Mouse (Mus musculus) ES-E14 (cell line): ENCODE data around the gene Tmem62. TPM values are rescaled to one million over a fixed set of nuclear protein-coding genes. Genes with fewer than 3 reads are reported as not detected.

Experiments used
- DNase-seq: peaks from one replicate; pipeline ENCODE4 v3.0.0-alpha.2; 2013; ENCODE audit warnings: low read depth, low spot score
- H3K27ac ChIP-seq: 2 replicates; pipeline ENCODE4 v1.5.1; 2012; ENCODE audit warnings: low read depth, mild to moderate bottlenecking, low read length, moderate library complexity, mixed read lengths; ENCODE audit not compliant: poor library complexity, insufficient read depth, severe bottlenecking
- H3K36me3 ChIP-seq: 2 replicates; pipeline ENCODE4 v1.6.1; 2012; ENCODE audit warnings: mild to moderate bottlenecking, low read length, moderate library complexity, mixed read lengths; ENCODE audit not compliant: control insufficient read depth, poor library complexity, insufficient read depth, severe bottlenecking
- H3K4me1 ChIP-seq, 2 experiments: fragments of 150-350 bp in 1 of 2; sonication (generic) in 1 of 2; 2 replicates each; pipeline ENCODE4 v1.6.1; 2012; ENCODE audit warnings: low read length in 2 of 2, mild to moderate bottlenecking in 1 of 2, mixed read lengths in 1 of 2; ENCODE audit not compliant: control insufficient read depth in 2 of 2, insufficient read depth in 2 of 2, poor library complexity in 1 of 2
- H3K4me3 ChIP-seq, 2 experiments: fragments of 150-350 bp in 1 of 2; sonication (generic) in 1 of 2; 2 replicates each; pipeline ENCODE4 v1.5.1; 2012; ENCODE audit warnings: low read length in 2 of 2, low read depth in 1 of 2, mild to moderate bottlenecking in 1 of 2, mixed read lengths in 1 of 2; ENCODE audit not compliant: insufficient read depth in 1 of 2, poor library complexity in 1 of 2, severe bottlenecking in 1 of 2
- H3K9ac ChIP-seq: 2 replicates; pipeline ENCODE4 v1.6.1; 2012; ENCODE audit warnings: low read depth, mild to moderate bottlenecking, low read length, mixed read lengths; ENCODE audit not compliant: poor library complexity, insufficient read depth, severe bottlenecking
- H3K9me3 ChIP-seq: fragments of 150-350 bp; sonication (generic); 2 replicates; pipeline ENCODE4 v1.6.1; 2012; ENCODE audit warnings: low read depth, mild to moderate bottlenecking, low read length; ENCODE audit not compliant: control insufficient read depth, insufficient read depth
- CHD2 ChIP-seq: IDR thresholded peaks from 2 replicates; pipeline ENCODE4 v1.6.1; 2014; ENCODE audit warnings: mild to moderate bottlenecking, low read depth, low read length, inconsistent platforms
- HCFC1 ChIP-seq: IDR thresholded peaks from 2 replicates; pipeline ENCODE4 v1.6.1; 2012; ENCODE audit warnings: low read length, inconsistent platforms, borderline replicate concordance; ENCODE audit not compliant: insufficient read depth
- MAFK ChIP-seq: IDR thresholded peaks from 2 replicates; pipeline ENCODE4 v1.6.1; 2014; ENCODE audit warnings: mild to moderate bottlenecking, low read depth, low read length, inconsistent platforms; ENCODE audit not compliant: insufficient read depth
- ZC3H11A ChIP-seq: IDR thresholded peaks from 2 replicates; pipeline ENCODE4 v1.6.1; 2012; ENCODE audit warnings: low read depth, mild to moderate bottlenecking, inconsistent platforms, low read length, borderline replicate concordance
- ZNF384 ChIP-seq: IDR thresholded peaks from 2 replicates; pipeline ENCODE4 v1.6.1; 2012; ENCODE audit warnings: low read depth, low read length, inconsistent platforms
- in situ Hi-C, 2 experiments: fragments of 600-800 bp; cut with MboI; formaldehyde crosslinking; loops; one replicate each; pipeline ENCODE4 v1.15.1; 2025; ENCODE audit warnings: low sequenced_read_pairs in 2 of 2, inconsistent platforms in 1 of 2; ENCODE audit not compliant: unreplicated experiment in 2 of 2
- total RNA-seq: library from RNA; depleted of rRNA; stranded (reverse); fragments of 300-350 nt; gene quantifications from 2 replicates; pipeline ENCODE4 v1.2.3, GENCODE M21; 2012

The Tmem62 gene
- total RNA-seq, 1 experiment: 3.6 TPM

DNA sequence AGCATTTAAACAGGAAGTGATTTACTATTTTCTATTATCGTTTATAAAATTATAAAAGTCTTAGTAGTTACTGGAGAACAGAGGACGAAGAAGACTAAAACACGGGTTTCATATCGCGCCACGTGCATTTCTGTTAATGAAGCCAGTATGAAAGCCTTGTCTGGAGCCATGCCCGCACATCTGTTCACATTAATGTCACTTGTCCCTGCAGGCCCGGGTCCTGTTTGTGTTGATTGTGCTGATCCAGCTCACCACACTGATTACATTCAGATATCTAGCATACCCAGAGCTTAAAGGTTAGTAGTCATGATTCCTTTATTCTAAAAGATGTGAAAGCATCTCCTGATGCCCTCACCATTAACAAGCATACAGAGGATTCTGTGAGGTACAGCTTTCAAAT lies 22.0 kb downstream of the Tmem62 start:
- DNase-seq: no peak
- H3K4me3 ChIP-seq: no peak overlapping the region
- in situ Hi-C loops: no loop called here
- H3K9me3 ChIP-seq: no peaks in the 10 kb centered on the region
- no peak overlapping the region for H3K27ac ChIP-seq
- no peaks in the 10 kb centered on the region for H3K36me3 ChIP-seq
- TF ChIP-seq ZNF384: no peak
- no peak for TF ChIP-seq HCFC1
- no peak for TF ChIP-seq MAFK
- no peak for TF ChIP-seq CHD2
- no peak for TF ChIP-seq ZC3H11A
- H3K9ac ChIP-seq: no peak overlapping the region
- H3K4me1 ChIP-seq: no peaks in the 10 kb centered on the region

DNA sequence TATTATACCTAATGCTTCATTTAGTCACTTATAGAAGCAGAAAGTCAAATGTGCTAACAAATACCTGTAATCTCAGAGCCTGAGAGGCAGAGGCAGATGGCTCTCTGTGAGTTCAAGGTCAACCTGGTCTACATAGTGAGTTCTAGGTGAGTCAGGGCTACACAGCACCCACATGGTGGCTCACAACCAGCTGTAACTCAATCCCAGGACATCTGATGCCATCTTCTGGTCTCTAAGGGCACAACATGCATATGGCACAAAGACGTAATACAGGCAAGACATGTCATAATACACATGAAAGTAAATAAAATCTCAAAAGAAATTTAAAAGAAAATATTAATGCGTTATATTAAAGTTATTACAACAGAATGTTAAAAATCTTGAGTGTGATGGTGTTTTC lies 26.8 kb downstream of the Tmem62 start:
- DNase-seq: no peak
- TF ChIP-seq HCFC1 (no peak), ZC3H11A (peak; percentile 34; the same call in 1 of the 2 replicates)
- in situ Hi-C loops: no loop called here
- H3K4me1 ChIP-seq: no peaks in the 10 kb centered on the region
- no peak overlapping the region for H3K27ac ChIP-seq
- H3K4me3 ChIP-seq: no peak overlapping the region
- no peaks in the 10 kb centered on the region for H3K9me3 ChIP-seq
- H3K36me3 ChIP-seq: no peaks in the 10 kb centered on the region
- H3K9ac ChIP-seq: no peak overlapping the region

DNA sequence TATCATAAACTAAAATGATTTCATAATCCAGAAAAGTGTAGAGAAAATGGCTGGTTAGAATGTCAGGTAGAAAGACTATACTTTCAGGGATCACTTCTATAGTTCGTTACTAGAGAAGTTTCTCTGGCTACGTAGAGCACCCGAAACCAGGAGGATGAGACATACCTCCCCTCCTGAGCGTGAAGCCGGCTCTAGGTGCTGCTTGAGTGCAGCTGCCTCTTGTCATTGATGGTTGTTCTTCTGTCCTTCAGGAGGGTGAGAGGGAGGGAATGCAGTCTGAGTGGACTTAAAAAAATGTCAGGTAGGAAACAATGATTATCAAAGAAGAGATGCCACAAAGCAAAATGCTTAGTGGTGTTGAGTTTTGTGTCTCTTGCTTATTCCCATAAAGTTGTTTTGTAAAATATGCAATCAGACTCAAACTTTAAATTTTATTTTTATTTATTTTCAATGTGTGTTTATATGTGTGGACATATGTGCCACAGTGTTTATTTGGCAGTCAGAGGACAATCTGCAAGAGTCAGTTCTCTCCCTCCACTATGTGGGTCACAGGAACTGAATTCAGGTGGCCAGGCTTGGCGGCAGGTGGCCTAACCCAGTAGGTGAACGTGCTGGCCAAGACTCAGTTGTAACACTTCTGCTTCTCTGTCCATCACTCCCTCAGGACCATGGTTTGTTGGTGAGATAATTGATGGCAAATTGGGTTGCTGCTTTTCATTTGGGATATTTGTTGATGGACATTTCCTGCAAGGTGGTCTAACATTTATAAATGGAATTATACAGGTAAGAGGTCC lies 27.4 kb downstream of the Tmem62 start:
- TF ChIP-seq MAFK (no peak), HCFC1 (no peak), CHD2 (no peak), ZC3H11A (no peak), ZNF384 (no peak)
- in situ Hi-C loops: no loop called here
- no peak overlapping the region for H3K4me3 ChIP-seq
- no peak for DNase-seq
- H3K4me1 ChIP-seq: no peaks in the 10 kb centered on the region
- H3K27ac ChIP-seq: no peak overlapping the region
- no peak overlapping the region for H3K9ac ChIP-seq
- no peaks in the 10 kb centered on the region for H3K36me3 ChIP-seq
- H3K9me3 ChIP-seq: no peaks in the 10 kb centered on the region

DNA sequence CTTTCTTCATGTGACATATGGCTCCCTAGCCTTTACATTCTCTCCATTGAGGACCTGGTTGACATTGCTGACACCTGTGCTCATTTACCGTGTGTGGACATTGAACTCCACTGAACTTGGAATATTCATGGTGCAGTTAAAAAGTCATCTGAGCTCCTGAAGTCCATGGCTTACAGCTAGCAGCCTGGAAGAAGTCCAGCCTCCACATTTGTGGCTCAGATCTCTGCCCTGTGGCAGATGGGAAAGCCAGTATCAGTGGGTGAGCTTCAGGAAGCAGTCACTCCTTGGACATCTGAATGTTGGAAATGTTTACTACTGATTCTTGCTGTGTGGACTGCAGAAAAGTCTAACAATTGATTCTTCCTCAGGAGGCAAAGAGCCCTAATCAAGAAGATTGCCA lies 30.2 kb downstream of the Tmem62 start:
- Histone ChIP-seq H3K36me3 (no peaks in the 10 kb centered on the region), H3K27ac (no peak overlapping the region), H3K4me3 (no peak overlapping the region), H3K9ac (no peak overlapping the region), H3K4me1 (no peaks in the 10 kb centered on the region), H3K9me3 (no peaks in the 10 kb centered on the region)
- in situ Hi-C loops: no loop called here
- TF ChIP-seq ZC3H11A: no peak
- no peak for TF ChIP-seq MAFK
- TF ChIP-seq ZNF384: no peak
- no peak for TF ChIP-seq HCFC1
- TF ChIP-seq CHD2: no peak
- DNase-seq: no peak

DNA sequence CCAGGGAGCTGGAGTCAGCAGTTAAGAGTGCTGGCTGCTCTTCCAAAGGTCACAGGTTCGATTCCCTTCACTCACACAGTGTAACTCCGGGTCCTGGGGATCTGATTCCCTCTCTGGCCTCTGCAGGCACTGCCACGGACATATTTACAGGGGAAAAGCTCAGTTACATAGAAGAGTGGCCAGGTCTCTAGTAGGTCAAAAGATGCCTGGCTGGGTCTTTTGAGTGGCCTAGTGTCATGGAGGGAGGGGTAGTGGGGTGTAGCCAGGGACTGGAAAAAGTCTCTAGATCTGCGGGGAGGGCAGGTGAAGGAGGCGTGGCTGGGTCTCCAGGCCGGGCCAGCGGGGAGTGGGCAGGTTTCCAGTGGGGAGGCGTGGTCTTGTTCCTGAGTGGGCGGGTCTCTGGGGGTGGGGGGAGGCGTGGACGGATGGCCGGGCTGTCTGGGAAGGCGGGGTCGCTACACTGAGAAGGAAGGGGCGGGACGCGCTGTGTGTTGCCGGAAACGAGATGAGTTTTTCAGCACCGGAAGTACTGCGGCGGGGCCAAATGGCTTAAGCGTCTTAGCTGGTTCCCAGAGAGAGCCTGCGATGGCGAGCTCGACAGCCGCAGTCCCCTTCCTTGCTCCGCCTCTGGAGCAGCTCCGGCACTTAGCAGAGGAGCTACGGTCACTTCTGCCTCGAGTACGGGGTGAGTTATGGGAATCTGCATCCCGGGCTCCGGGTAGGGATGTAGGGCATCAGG lies 31.3 kb downstream of the Tmem62 start, which contains the start of gene Ccndbp1:
TSS of gene Ccndbp1 (plus strand) at position 479 of the 739 bp plus-strand sequence.
- TF ChIP-seq ZNF384 (no peak), ZC3H11A (no peak), HCFC1 (no peak), CHD2 (no peak), MAFK (no peak)
- peak; percentile 90 for DNase-seq
- H3K4me3 ChIP-seq: peak within 1 kb of the TSS; percentile 74 to 98
- H3K36me3 ChIP-seq: no peaks in the 10 kb centered on the region
- H3K9me3 ChIP-seq: no peaks in the 10 kb centered on the region
- H3K27ac ChIP-seq: no peak within 1 kb of the TSS
- H3K9ac ChIP-seq: peak within 1 kb of the TSS; percentile 82
- no peaks in the 10 kb centered on the region for H3K4me1 ChIP-seq
- in situ Hi-C loops: no loop called here
